Mouse (Mus musculus): ENCODE measurements around the gene Krtdap.

DNA sequence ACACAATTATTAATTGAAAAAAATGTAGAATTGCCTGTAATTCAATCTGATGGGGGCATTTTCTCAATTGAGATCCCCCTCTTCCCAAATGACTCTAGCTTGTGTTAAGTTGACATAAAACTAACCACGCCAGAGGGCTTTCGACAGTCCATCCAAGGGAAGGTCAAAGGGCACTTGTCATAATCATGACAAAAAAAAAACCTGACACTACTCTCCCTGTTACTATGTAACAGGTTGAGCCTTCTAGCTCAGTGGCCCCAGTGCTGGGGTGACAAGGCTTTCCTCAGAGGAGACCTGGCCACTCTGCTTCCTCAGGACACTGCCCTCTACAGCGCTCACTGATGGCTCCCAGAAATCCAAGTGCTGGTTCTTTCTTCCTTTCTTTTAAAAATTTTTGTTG lies 36.6 kb downstream of the Krtdap start:
- TF ChIP-seq CTCF (IDR thresholded peaks at IDR 0.05; ENCODE audit: low read depth), result no peak
- no peak for TF ChIP-seq EP300 (IDR thresholded peaks at IDR 0.05; ENCODE audit: low read depth)
